Mouse (Mus musculus) heart, embryonic 16.5 days (tissue): ENCODE data around the gene Atr. TPM values are rescaled to one million over a fixed set of nuclear protein-coding genes. Genes with fewer than 3 reads are reported as not detected.
A peak's percentile ranks its signal among the peaks of the same experiment; 100 is the strongest.

ENCODE experiments used
- ATAC-seq: fragments of 200-750 bp; cut with Nextera tagmentation; replicated peaks from 2 replicates; pipeline ENCODE4 v1.8.0; 2017; ENCODE audit warnings: moderate number of reproducible peaks; ENCODE audit not compliant: insufficient read depth, low FRiP score; ENCODE audit errors: extremely low read depth
- H3K27ac ChIP-seq: fragments of 300-500 bp; sonication (generic); 2 replicates; pipeline ENCODE4 v1.5.1; 2014; ENCODE audit warnings: mild to moderate bottlenecking, low read length, control low read depth, moderate library complexity
- H3K27me3 ChIP-seq: fragments of 300-500 bp; sonication (generic); 2 replicates; pipeline ENCODE4 v1.6.1; 2014; ENCODE audit warnings: low read length, mixed read lengths; ENCODE audit not compliant: control insufficient read depth, insufficient read depth
- H3K36me3 ChIP-seq: fragments of 300-500 bp; sonication (generic); 2 replicates; pipeline ENCODE4 v1.6.1; 2014; ENCODE audit not compliant: control insufficient read depth, insufficient read depth
- H3K4me1 ChIP-seq: fragments of 300-500 bp; sonication (generic); 2 replicates; pipeline ENCODE4 v1.6.1; 2014; ENCODE audit warnings: low read length, mixed read lengths; ENCODE audit not compliant: control insufficient read depth, insufficient read depth
- H3K4me2 ChIP-seq: fragments of 300-500 bp; sonication (generic); 2 replicates; pipeline ENCODE4 v1.6.1; 2014; ENCODE audit warnings: low read depth, mild to moderate bottlenecking, control low read depth, low read length
- H3K4me3 ChIP-seq: fragments of 300-500 bp; sonication (generic); 2 replicates; pipeline ENCODE4 v1.5.1; 2014; ENCODE audit warnings: mild to moderate bottlenecking, control low read depth, low read length
- H3K9ac ChIP-seq: fragments of 300-500 bp; sonication (generic); 2 replicates; pipeline ENCODE4 v1.6.1; 2014; ENCODE audit warnings: low read length, control low read depth
- H3K9me3 ChIP-seq: fragments of 300-500 bp; sonication (generic); replicated peaks from 2 replicates; pipeline ENCODE4 v1.6.1; 2016; ENCODE audit warnings: low read length; ENCODE audit not compliant: control insufficient read depth
- WGBS: fragments of 180-500 bp; shearing (Covaris S2); extraction: QIAGEN DNeasy Blood & Tissue Kit; methylation state at CpG from one replicate; pipeline ENCODE4 v1.1.7; 2014; 5-methylcytosine and 5-hydroxymethylcytosine counted together
- polyA plus RNA-seq: library from polyadenylated mRNA; unstranded; fragments of >200 nt; fragmentation: Nextera tagmentation; extraction: Ambion mirVana; gene quantifications from 2 replicates; pipeline ENCODE4 v1.2.1, GENCODE M21; 2015

Gene Atr
- polyA plus RNA-seq, 1 experiment from 2014 or later: 7.7 TPM

GRCm38 (mm10) chr9:95834799-95835198, 22.6 kb upstream of the Atr start:
- no peak overlapping the region for H3K4me2 ChIP-seq
- H3K4me3 ChIP-seq: no peak overlapping the region
- no peak for ATAC-seq
- H3K9ac ChIP-seq: no peak overlapping the region
- no peaks in the 10 kb centered on the region for H3K4me1 ChIP-seq
- no peaks in the 10 kb centered on the region for H3K27me3 ChIP-seq
- no peak overlapping the region for H3K27ac ChIP-seq
- H3K36me3 ChIP-seq: no peaks in the 10 kb centered on the region
- WGBS: 47% methylated on average over 3 of the region's 3 CpGs
- H3K9me3 ChIP-seq: no peaks in the 10 kb centered on the region

DNA sequence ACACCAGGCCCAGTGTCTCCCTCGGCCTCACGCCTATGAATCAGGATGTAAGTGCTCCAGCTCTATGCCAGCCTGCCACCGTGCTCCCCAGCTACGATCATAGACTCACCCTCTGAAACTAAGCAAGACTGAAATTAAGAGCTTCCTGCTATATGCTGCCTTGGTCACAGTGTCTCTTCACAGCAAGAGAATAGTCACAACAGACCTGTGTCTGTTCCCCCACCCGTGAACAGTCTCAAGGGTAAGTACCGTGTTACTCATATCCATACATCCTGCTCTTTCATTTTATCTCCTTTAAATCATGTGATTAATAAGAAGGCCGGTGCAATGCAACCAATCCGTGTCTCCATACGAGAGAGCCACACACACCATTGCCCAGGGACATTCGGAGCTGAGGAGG, 21.7 kb upstream of the Atr start:
- Histone ChIP-seq H3K4me3 (no peak overlapping the region), H3K27ac (no peak overlapping the region), H3K36me3 (no peaks in the 10 kb centered on the region), H3K4me1 (no peaks in the 10 kb centered on the region), H3K9ac (no peak overlapping the region), H3K4me2 (no peak overlapping the region), H3K27me3 (no peaks in the 10 kb centered on the region), H3K9me3 (no peaks in the 10 kb centered on the region)
- 89% methylated on average over 10 of the region's 10 CpGs for WGBS
- ATAC-seq: no peak

GRCm38 (mm10) chr9:95839424-95839823, 18.0 kb upstream of the Atr start:
- H3K27me3 ChIP-seq: peaks cover 13% of the 10 kb centered on the region
- no peak overlapping the region for H3K4me2 ChIP-seq
- no peaks in the 10 kb centered on the region for H3K9me3 ChIP-seq
- WGBS: 80% methylated on average over 3 of the region's 3 CpGs
- H3K9ac ChIP-seq: no peak overlapping the region
- H3K27ac ChIP-seq: no peak overlapping the region
- H3K4me3 ChIP-seq: no peak overlapping the region
- no peaks in the 10 kb centered on the region for H3K4me1 ChIP-seq
- no peak for ATAC-seq
- no peaks in the 10 kb centered on the region for H3K36me3 ChIP-seq

- Histone ChIP-seq H3K4me2 (peak within 1 kb of the TSS; percentile 99), H3K4me1 (peaks cover 7% of the 10 kb centered on the region), H3K4me3 (peak within 1 kb of the TSS; percentile 75), H3K27ac (no peak within 1 kb of the TSS), H3K36me3 (no peaks in the 10 kb centered on the region), H3K9me3 (no peaks in the 10 kb centered on the region), H3K27me3 (peaks cover 21% of the 10 kb centered on the region), H3K9ac (peak within 1 kb of the TSS; percentile 72)
- WGBS: under 1% methylated on average over 46 of the region's 46 CpGs
- peak; percentile 69 for ATAC-seq
Observed at GRCm38 (mm10) chr9:95844825-95845460, 12.5 kb upstream of the Atr start, which contains the start of gene Pls1. Pls1 (minus strand) TSS chr9:95845311.

- Histone ChIP-seq H3K4me2 (peak overlapping the region; percentile 99; the same call in 1 of the 2 replicates), H3K4me3 (no peak overlapping the region), H3K27ac (no peak overlapping the region), H3K9me3 (no peaks in the 10 kb centered on the region), H3K9ac (no peak overlapping the region), H3K36me3 (no peaks in the 10 kb centered on the region), H3K27me3 (peaks cover 21% of the 10 kb centered on the region), H3K4me1 (peaks cover 7% of the 10 kb centered on the region)
- WGBS: 65% methylated on average over 4 of the region's 4 CpGs
- ATAC-seq: no peak
Observed at GRCm38 (mm10) chr9:95845711-95846110, 11.7 kb upstream of the Atr start.

DNA sequence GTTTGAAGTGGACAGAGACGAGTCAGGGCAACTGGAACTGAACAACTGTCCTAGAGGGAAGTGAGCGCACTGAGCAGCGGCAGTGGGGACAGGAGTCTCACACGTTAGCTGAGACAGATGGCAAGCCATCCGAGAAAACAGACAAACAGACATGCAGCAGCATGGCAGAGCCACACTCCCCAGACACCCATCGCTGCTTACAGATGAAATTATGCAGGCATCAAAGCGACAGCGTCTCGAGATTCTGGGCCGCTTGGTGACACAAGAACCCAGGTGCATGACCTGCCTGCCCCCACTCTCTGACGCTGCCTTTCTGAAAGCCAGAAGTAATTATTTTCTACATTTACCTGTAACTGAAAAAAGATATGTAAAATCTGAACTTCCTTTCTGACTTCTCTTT, 5.7 kb upstream of the Atr start:
- no peaks in the 10 kb centered on the region for H3K36me3 ChIP-seq
- no peak for ATAC-seq
- no peak overlapping the region for H3K9ac ChIP-seq
- H3K4me3 ChIP-seq: no peak overlapping the region
- no peaks in the 10 kb centered on the region for H3K27me3 ChIP-seq
- 64% methylated on average over 11 of the region's 11 CpGs for WGBS
- no peaks in the 10 kb centered on the region for H3K4me1 ChIP-seq
- H3K9me3 ChIP-seq: no peaks in the 10 kb centered on the region
- H3K27ac ChIP-seq: no peak overlapping the region
- H3K4me2 ChIP-seq: no peak overlapping the region

DNA sequence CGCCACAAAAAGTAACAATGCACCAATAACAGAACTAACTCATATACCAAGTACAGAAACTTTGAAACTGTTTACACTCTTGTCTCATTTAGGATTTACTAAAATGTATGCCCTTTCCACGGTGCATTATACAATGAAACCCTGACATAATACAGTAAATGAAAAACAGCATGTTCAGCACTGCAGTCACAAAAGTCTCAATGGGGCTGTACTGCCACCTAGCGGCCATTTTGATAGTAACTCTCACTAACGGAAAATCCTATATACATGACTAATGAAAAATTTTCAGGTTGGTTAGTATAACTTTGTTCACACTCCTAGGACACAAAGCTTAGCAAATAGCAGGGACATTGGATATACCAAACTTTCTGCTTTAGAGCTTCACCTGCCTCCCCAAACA, 4.5 kb upstream of the Atr start:
- no peaks in the 10 kb centered on the region for H3K4me1 ChIP-seq
- H3K4me2 ChIP-seq: no peak overlapping the region
- H3K27me3 ChIP-seq: no peaks in the 10 kb centered on the region
- ATAC-seq: no peak
- H3K9ac ChIP-seq: no peak overlapping the region
- no peaks in the 10 kb centered on the region for H3K9me3 ChIP-seq
- H3K4me3 ChIP-seq: no peak overlapping the region
- H3K36me3 ChIP-seq: no peaks in the 10 kb centered on the region
- H3K27ac ChIP-seq: no peak overlapping the region
- WGBS: 25% methylated on average over 4 of the region's 4 CpGs

- Histone ChIP-seq H3K27ac (no peak overlapping the region), H3K4me2 (no peak overlapping the region), H3K4me1 (0 out of 2 replicates have a peak, but pooled peaks cover 2% of the 10 kb centered on the region), H3K36me3 (no peaks in the 10 kb centered on the region), H3K27me3 (no peaks in the 10 kb centered on the region), H3K9ac (no peak overlapping the region), H3K4me3 (no peak overlapping the region), H3K9me3 (no peaks in the 10 kb centered on the region)
- 76% methylated on average over 2 of the region's 2 CpGs for WGBS
- no peak for ATAC-seq
Observed at GRCm38 (mm10) chr9:95854891-95855290, 2.5 kb upstream of the Atr start.

GRCm38 (mm10) chr9:95856004-95856403, 1.4 kb upstream of the Atr start:
- no peak for ATAC-seq

More at GRCm38 (mm10) chr9:95856004-95856403, 1.4 kb upstream of the Atr start:
- Histone ChIP-seq H3K4me3 (no peak overlapping the region), H3K4me1 (0 out of 2 replicates have a peak, but pooled peaks cover 2% of the 10 kb centered on the region), H3K9ac (no peak overlapping the region), H3K4me2 (no peak overlapping the region), H3K36me3 (no peaks in the 10 kb centered on the region), H3K27ac (no peak overlapping the region), H3K9me3 (no peaks in the 10 kb centered on the region), H3K27me3 (no peaks in the 10 kb centered on the region)
- 66% methylated on average over 4 of the region's 4 CpGs for WGBS
